Mouse (Mus musculus): ENCODE data around the gene Tpbpb. TPM values are rescaled to one million over a fixed set of nuclear protein-coding genes. Genes with fewer than 3 reads are reported as not detected.

The Tpbpb gene
- not detected in 2 replicates for polyA plus RNA-seq (2012; rRNA removed)

GRCm38 (mm10) chr13:60904780-60905179 is at the start of gene Tpbpb:
Gene Tpbpb, minus strand, starts transcription at chr13:60904880.

GRCm38 (mm10) chr13:60941884-60942283 is 37.2 kb upstream of the Tpbpb start, which contains the start of gene Tpbpa:
Gene Tpbpa, minus strand, starts transcription at chr13:60941984.

DNA sequence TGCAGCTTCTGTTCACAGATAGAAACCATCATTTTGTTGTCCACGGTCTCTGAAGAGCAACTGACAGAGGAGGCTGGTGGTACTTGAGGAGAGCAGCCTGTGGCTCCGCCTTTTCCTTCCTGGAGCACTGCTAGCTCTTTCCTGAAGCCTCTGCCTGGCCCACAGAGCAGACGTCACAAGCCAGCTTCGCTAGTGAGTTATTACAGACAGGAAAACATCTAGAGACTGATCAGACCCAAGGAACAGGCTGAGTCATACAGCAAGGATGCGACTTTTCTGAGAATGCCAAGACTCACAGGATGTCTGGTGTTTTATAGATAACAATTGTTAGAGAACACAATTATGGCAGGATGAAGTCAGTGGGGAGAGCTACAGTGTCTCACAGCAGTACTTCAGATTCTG is 31.8 kb upstream of the Tpbpb start, which contains the start of the genes Gm49391 and Ctla2a:
Gm49391 (minus strand) TSS at position 72 of the 402 bp plus-strand sequence.
Ctla2a (minus strand) TSS at position 126 of the 402 bp plus-strand sequence.

DNA sequence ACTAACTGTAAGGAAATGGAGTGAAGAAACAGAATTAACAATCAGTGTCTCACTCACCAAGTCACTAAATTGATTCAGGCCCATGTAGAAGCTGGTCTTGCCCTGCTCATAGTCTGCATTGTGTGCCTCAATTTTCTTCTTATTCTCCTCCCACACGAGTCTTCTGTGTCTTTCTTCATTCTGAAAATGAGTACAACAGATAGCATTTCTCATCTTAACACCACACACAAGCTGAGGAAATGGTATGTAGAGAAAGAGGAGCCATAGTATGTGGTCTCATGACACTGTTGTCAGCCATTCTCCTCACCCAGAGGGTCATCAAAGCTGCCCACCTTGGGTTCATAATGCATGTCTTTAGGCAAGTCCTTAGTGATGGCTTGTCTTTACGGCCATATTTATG is 30.8 kb upstream of the Tpbpb start, which contains the start of gene Gm49393:
Gm49393 (minus strand) TSS at position 101 of the 400 bp plus-strand sequence.

GRCm38 (mm10) chr13:60897328-60897727 is 7.4 kb downstream of the Tpbpb start, which contains the start of gene Ctla2b:
Gene Ctla2b, minus strand, starts transcription at chr13:60897447.

DNA sequence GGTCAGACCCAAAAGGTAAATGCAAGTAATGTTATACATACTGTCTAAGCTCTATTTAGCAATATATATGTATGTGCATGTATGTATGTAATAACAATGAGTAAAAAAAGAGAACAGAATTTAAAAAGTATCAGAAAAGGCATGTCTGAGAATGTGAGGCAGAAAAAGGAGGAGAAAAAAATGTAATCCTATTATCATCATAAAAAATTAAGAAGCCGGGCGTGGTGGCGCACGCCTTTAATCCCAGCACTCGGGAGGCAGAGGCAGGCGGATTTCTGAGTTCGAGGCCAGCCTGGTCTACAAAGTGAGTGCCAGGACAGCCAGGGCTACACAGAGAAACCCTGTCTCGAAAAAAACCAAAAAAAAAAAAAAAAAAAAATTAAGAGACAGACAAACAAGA is 7.9 kb downstream of the Tpbpb start, which contains the start of gene Gm49392:
Gm49392 (minus strand) TSS at position 101 of the 400 bp plus-strand sequence.

GRCm38 (mm10) chr13:60864281-60864680 is 40.4 kb downstream of the Tpbpb start, which contains the start of gene 4930486L24Rik:
Gene 4930486L24Rik, minus strand, starts transcription at chr13:60864475.

Other genes with a start within 250 kb of the Tpbpb start
- not detected in 2 replicates for gene BC051665, start 118.5 kb downstream of the Tpbpb start, polyA plus RNA-seq (2012; rRNA removed)
- not detected in 2 replicates for gene Ctsll3, start 102.0 kb downstream of the Tpbpb start, polyA plus RNA-seq (2012; rRNA removed)
- 0.10 and 0.16 TPM in 2 replicates for gene 4930486L24Rik, start 40.4 kb downstream of the Tpbpb start, polyA plus RNA-seq (2012; rRNA removed)
- gene Gm49392, start 8.0 kb downstream of the Tpbpb start, polyA plus RNA-seq (2012; rRNA removed) = 0.06 and 0.14 TPM in 2 replicates
- 6.9 and 8.1 TPM in 2 replicates for gene Ctla2b, start 7.4 kb downstream of the Tpbpb start, polyA plus RNA-seq (2012; rRNA removed)
- 0.19 TPM in 1 of 2 replicates, not detected in the other for gene Gm49393, start 30.7 kb upstream of the Tpbpb start, polyA plus RNA-seq (2012; rRNA removed)
- gene Gm49391, start 31.7 kb upstream of the Tpbpb start, polyA plus RNA-seq (2012; rRNA removed) = 6.8 and 8.7 TPM in 2 replicates
- 20.2 TPM in 2 replicates for gene Ctla2a, start 31.7 kb upstream of the Tpbpb start, polyA plus RNA-seq (2012; rRNA removed)
- gene Tpbpa, start 37.1 kb upstream of the Tpbpb start, polyA plus RNA-seq (2012; rRNA removed) = 0.02 and 0.08 TPM in 2 replicates
- gene Ctsj, start 101.1 kb upstream of the Tpbpb start, polyA plus RNA-seq (2012; rRNA removed) = 0.05 and 0.06 TPM in 2 replicates
- not detected in 2 replicates for gene Ctsq, start 135.8 kb upstream of the Tpbpb start, polyA plus RNA-seq (2012; rRNA removed)

Measured in liver, embryonic 18 days (tissue).